Mouse (Mus musculus) heart, adult 18-20 months (tissue): ENCODE results near the gene Ndufa13. TPM values are rescaled to one million over a fixed set of nuclear protein-coding genes. Genes with fewer than 3 reads are reported as not detected.

Experiments used
- total RNA-seq, 2 experiments: library from RNA; stranded (reverse); gene quantifications; 2 replicates each; pipeline ENCODE4 v1.2.3; 2021

The Ndufa13 gene
- total RNA-seq, 2 experiments from 2014 or later = 455 to 494 TPM

Other genes starting within 250 kb of the Ndufa13 start
- 1 to 10 TPM; 1.2 to 1.4 TPM for gene Zfp964, start 248.1 kb downstream of the Ndufa13 start, total RNA-seq
- gene Zfp869, start 191.8 kb downstream of the Ndufa13 start, total RNA-seq = 10 to 100 TPM; 13.3 to 16.4 TPM
- gene Zfp963, start 152.6 kb downstream of the Ndufa13 start, total RNA-seq = 1 to 10 TPM; 2.9 to 3.0 TPM
- gene Gm20422, start 127.7 kb downstream of the Ndufa13 start, total RNA-seq = 1 to 10 TPM; 1.7 to 4.0 TPM
- 10 to 100 TPM; 12.5 to 12.9 TPM for gene Atp13a1, start 111.4 kb downstream of the Ndufa13 start, total RNA-seq
- gene Zfp866, start 111.4 kb downstream of the Ndufa13 start, total RNA-seq = 10 to 100 TPM; 15.1 to 17.6 TPM
- 1 to 10 TPM; 4.2 to 7.4 TPM for gene Gmip, start 93.9 kb downstream of the Ndufa13 start, total RNA-seq
- under 1 TPM; 0.12 to 0.33 TPM for gene Lpar2, start 80.1 kb downstream of the Ndufa13 start, total RNA-seq
- gene Pbx4, start 70.1 kb downstream of the Ndufa13 start, total RNA-seq = not detected
- 1 to 10 TPM; 1.2 to 1.4 TPM for gene Cilp2, start 14.9 kb downstream of the Ndufa13 start, total RNA-seq
- under 1 TPM in 1 of 2 experiments, not detected in 1; 0.25 TPM for gene Tssk6, start 374 bp downstream of the Ndufa13 start, total RNA-seq
- 10 to 100 TPM; 13.7 to 14.2 TPM for gene Yjefn3, start 154 bp upstream of the Ndufa13 start, total RNA-seq
- gene Gatad2a, start 93.8 kb upstream of the Ndufa13 start, total RNA-seq = 10 to 100 TPM; 30.6 to 32.7 TPM
- 10 to 100 TPM; 30.7 to 32.2 TPM for gene Mau2, start 140.2 kb upstream of the Ndufa13 start, total RNA-seq
- 10 to 100 TPM; 15.8 to 17.6 TPM for gene Sugp1, start 140.3 kb upstream of the Ndufa13 start, total RNA-seq
- 1 to 10 TPM in 1 of 2 experiments, under 1 TPM in 1; 0.52 to 1.4 TPM for gene Tm6sf2, start 170.4 kb upstream of the Ndufa13 start, total RNA-seq
- gene Hapln4, start 180.9 kb upstream of the Ndufa13 start, total RNA-seq = under 1 TPM in 1 of 2 experiments, not detected in 1; 0.08 TPM
- under 1 TPM in 1 of 2 experiments, not detected in 1; 0.03 TPM for gene Ncan, start 218.3 kb upstream of the Ndufa13 start, total RNA-seq
- 1 to 10 TPM; 7.5 to 7.9 TPM for gene Nr2c2ap, start 228.8 kb upstream of the Ndufa13 start, total RNA-seq
- gene Rfxank, start 236.6 kb upstream of the Ndufa13 start, total RNA-seq = 10 to 100 TPM; 19.8 to 19.9 TPM
- 10 to 100 TPM; 17.6 to 28.5 TPM for gene Borcs8, start 236.9 kb upstream of the Ndufa13 start, total RNA-seq
- gene Mef2b, start 237.2 kb upstream of the Ndufa13 start, total RNA-seq = under 1 TPM in 1 of 2 experiments, not detected in 1; 0.31 TPM